Mouse (Mus musculus): ENCODE measurements around the gene Pink1.

Gene Pink1

GRCm38 (mm10) chr4:138310311-138310910 lies 15.7 kb downstream of the Pink1 start:
- no peak for DNase-seq

- no peak for DNase-seq
These were observed 18.4 kb downstream of the Pink1 start for GRCm38 (mm10) chr4:138307739-138308138.

- no peak for DNase-seq
These were observed 19.1 kb downstream of the Pink1 start for GRCm38 (mm10) chr4:138307025-138307424.

- peak; percentile 96 to 97 for DNase-seq
These were observed 21.6 kb downstream of the Pink1 start, which contains the start of gene Ddost for GRCm38 (mm10) chr4:138304340-138305104. Ddost (plus strand) TSS chr4:138304730.

- DNase-seq = peak; percentile 24 to 34
These were observed 22.4 kb downstream of the Pink1 start for GRCm38 (mm10) chr4:138303742-138304141.

- DNase-seq = no peak
These were observed 23.1 kb downstream of the Pink1 start for GRCm38 (mm10) chr4:138303011-138303410.

GRCm38 (mm10) chr4:138301271-138301780 lies 24.8 kb downstream of the Pink1 start:
- no peak for DNase-seq

- DNase-seq = no peak
These were observed 32.1 kb downstream of the Pink1 start for GRCm38 (mm10) chr4:138293949-138294550.

- no peak for DNase-seq
These were observed 32.7 kb downstream of the Pink1 start for GRCm38 (mm10) chr4:138293261-138293948.

GRCm38 (mm10) chr4:138292028-138292427 lies 34.1 kb downstream of the Pink1 start:
- DNase-seq = no peak

- no peak for DNase-seq
These were observed 37.4 kb downstream of the Pink1 start for GRCm38 (mm10) chr4:138288691-138289090.

GRCm38 (mm10) chr4:138286411-138286810 lies 39.7 kb downstream of the Pink1 start:
- no peak for DNase-seq

GRCm38 (mm10) chr4:138282834-138283233 lies 43.3 kb downstream of the Pink1 start:
- peak; percentile 79 to 84 for DNase-seq

GRCm38 (mm10) chr4:138278346-138278745 lies 47.8 kb downstream of the Pink1 start:
- DNase-seq = no peak

GRCm38 (mm10) chr4:138272011-138272997 lies 53.8 kb downstream of the Pink1 start:
- no peak for DNase-seq

GRCm38 (mm10) chr4:138267869-138268268 lies 58.2 kb downstream of the Pink1 start:
- DNase-seq = no peak

All from B cell, adult 2 months (primary cell).